Mouse (Mus musculus) kidney, postnatal 10 days (tissue): ENCODE measurements at regions not wholly inside any gene's neighbourhood (a gene's known extent, or its start where the extent isn't known, plus 50 kb on each side); places are given as distances from the start of the nearest gene placed in this dataset.

Experiments used
- DNase-seq: peaks from one replicate; pipeline ENCODE4 v3.0.0; 2021; ENCODE audit warnings: mixed read lengths

- DNase-seq, result no peak
Measured at GRCm38 (mm10) chrX:76942136-76942535, 339.4 kb upstream of the Cldn34d start.

- DNase-seq, result peak; percentile 4
Measured at GRCm38 (mm10) chrX:76938315-76938714, 335.6 kb upstream of the Cldn34d start.
